Mouse (Mus musculus) heart, adult 2 months (tissue): ENCODE results near the gene Evi2a. TPM values are rescaled to one million over a fixed set of nuclear protein-coding genes. Genes with fewer than 3 reads are reported as not detected.

Source experiments
- DNase-seq, 2 experiments: peaks; one replicate each; pipeline ENCODE4 v3.0.0; 2021
- H3K27ac ChIP-seq: fragments of 200-600 bp; 2 replicates; pipeline ENCODE4 v1.8.1; 2022
- H3K27me3 ChIP-seq: fragments of 200-500 bp; 2 replicates; pipeline ENCODE4 v1.6.1; 2012; ENCODE audit warnings: mild to moderate bottlenecking, low read length, inconsistent platforms, mixed read lengths; ENCODE audit not compliant: control insufficient read depth, insufficient read depth
- H3K36me3 ChIP-seq: fragments of 200-500 bp; 2 replicates; pipeline ENCODE4 v1.6.1; 2012; ENCODE audit warnings: low read length, inconsistent platforms; ENCODE audit not compliant: control insufficient read depth, insufficient read depth
- H3K4me1 ChIP-seq: fragments of 200-500 bp; 2 replicates; pipeline ENCODE4 v1.6.1; 2011; ENCODE audit warnings: low read length; ENCODE audit not compliant: control insufficient read depth, insufficient read depth
- H3K4me3 ChIP-seq: fragments of 200-600 bp; 2 replicates; pipeline ENCODE4 v1.8.1; 2022
- H3K79me2 ChIP-seq: fragments of 200-500 bp; replicated peaks from 2 replicates; pipeline ENCODE4 v1.6.1; 2012; ENCODE audit warnings: mild to moderate bottlenecking, inconsistent platforms, low read length, moderate library complexity, mixed read lengths; ENCODE audit not compliant: control insufficient read depth, insufficient read depth
- H3K9ac ChIP-seq: fragments of 200-500 bp; 2 replicates; pipeline ENCODE4 v1.6.1; 2012; ENCODE audit warnings: low read depth, mild to moderate bottlenecking, control low read depth, inconsistent platforms, low read length, mixed read lengths
- CTCF ChIP-seq: fragments of 200-600 bp; IDR thresholded peaks from 2 replicates; pipeline ENCODE4 v1.8.1; 2022; ENCODE audit warnings: antibody characterized with exemption, mild to moderate bottlenecking, moderate library complexity
- EP300 ChIP-seq: fragments of 200-500 bp; IDR thresholded peaks from 2 replicates; pipeline ENCODE4 v1.6.1; 2011; ENCODE audit warnings: low read depth, low read length, control low read depth; ENCODE audit not compliant: insufficient read depth
- POLR2A ChIP-seq: fragments of 200-500 bp; IDR thresholded peaks from 2 replicates; pipeline ENCODE4 v1.6.1; 2011; ENCODE audit warnings: mild to moderate bottlenecking, low read depth, low read length, control low read depth; ENCODE audit not compliant: insufficient read depth
- WGBS: fragments of 180-500 bp; shearing (Covaris S2); methylation state at CpG from one replicate; pipeline ENCODE4 v1.1.7; 2018; 5-methylcytosine and 5-hydroxymethylcytosine counted together
- intact Hi-C: fragments of 180-260 bp; cut with DNase I; formaldehyde crosslinking; loops from one replicate; pipeline ENCODE4 v1.15.1; 2025
- polyA plus RNA-seq: library from polyadenylated mRNA; depleted of rRNA; stranded (reverse); fragments of >200 nt; gene quantifications from 2 replicates; pipeline ENCODE4 v1.2.3, GENCODE M21; 2012
- total RNA-seq, 2 experiments: library from RNA; stranded (reverse); gene quantifications; 2 replicates each; pipeline ENCODE4 v1.2.3; 2021

Gene Evi2a
- total and polyA plus RNA-seq, 3 experiments = 1.9 to 3.8 (median 2.0) TPM

GRCm38 (mm10) chr11:79515331-79515730 is 15.1 kb downstream of the Evi2a start:
- TF ChIP-seq CTCF (no peak), POLR2A (no peak), EP300 (no peak)
- no peaks in the 10 kb centered on the region for H3K79me2 ChIP-seq
- no peaks in the 10 kb centered on the region for H3K4me1 ChIP-seq
- no peak for DNase-seq
- no peak overlapping the region for H3K27ac ChIP-seq
- H3K27me3 ChIP-seq = no peaks in the 10 kb centered on the region
- H3K9ac ChIP-seq = no peak overlapping the region
- no peak overlapping the region for H3K4me3 ChIP-seq
- no peaks in the 10 kb centered on the region for H3K36me3 ChIP-seq
- WGBS = 75% methylated on average over 6 of the region's 6 CpGs
- intact Hi-C loops = no loop called here

GRCm38 (mm10) chr11:79511970-79512369 is 18.4 kb downstream of the Evi2a start:
- TF ChIP-seq EP300 (no peak), CTCF (no peak), POLR2A (no peak)
- DNase-seq = no peak
- H3K4me1 ChIP-seq = no peaks in the 10 kb centered on the region
- no peak overlapping the region for H3K27ac ChIP-seq
- H3K9ac ChIP-seq = no peak overlapping the region
- 92% methylated on average over 3 of the region's 3 CpGs for WGBS
- no peaks in the 10 kb centered on the region for H3K79me2 ChIP-seq
- no peaks in the 10 kb centered on the region for H3K27me3 ChIP-seq
- H3K36me3 ChIP-seq = no peaks in the 10 kb centered on the region
- intact Hi-C loops = no loop called here
- H3K4me3 ChIP-seq = no peak overlapping the region

GRCm38 (mm10) chr11:79504506-79504905 is 25.9 kb downstream of the Evi2a start:
- Histone ChIP-seq H3K79me2 (no peaks in the 10 kb centered on the region), H3K27me3 (no peaks in the 10 kb centered on the region), H3K4me3 (no peak overlapping the region), H3K36me3 (no peaks in the 10 kb centered on the region), H3K4me1 (no peaks in the 10 kb centered on the region), H3K27ac (no peak overlapping the region), H3K9ac (no peak overlapping the region)
- 92% methylated on average over 7 of the region's 7 CpGs for WGBS
- no peak for DNase-seq
- intact Hi-C loops = no loop called here
- TF ChIP-seq EP300 (no peak), POLR2A (no peak), CTCF (no peak)

- WGBS = 63% methylated on average over 8 of the region's 8 CpGs
These were observed 26.6 kb downstream of the Evi2a start, which contains the start of gene Omg for GRCm38 (mm10) chr11:79503845-79504244. Gene Omg, minus strand, starts transcription at chr11:79504084.

GRCm38 (mm10) chr11:79502917-79503316 is 27.5 kb downstream of the Evi2a start:
- no peaks in the 10 kb centered on the region for H3K4me1 ChIP-seq
- no peaks in the 10 kb centered on the region for H3K79me2 ChIP-seq
- no peak overlapping the region for H3K27ac ChIP-seq
- no peak overlapping the region for H3K9ac ChIP-seq
- no peak overlapping the region for H3K4me3 ChIP-seq
- no peak for DNase-seq
- no peaks in the 10 kb centered on the region for H3K36me3 ChIP-seq
- WGBS = 84% methylated on average over 2 of the region's 2 CpGs
- H3K27me3 ChIP-seq = no peaks in the 10 kb centered on the region
- TF ChIP-seq CTCF = no peak
- TF ChIP-seq EP300 = no peak
- TF ChIP-seq POLR2A = no peak
- intact Hi-C loops = no loop called here

More at GRCm38 (mm10) chr11:79503845-79504244, 26.6 kb downstream of the Evi2a start, which contains the start of gene Omg:
- DNase-seq = no peak
- H3K27ac ChIP-seq = no peak within 1 kb of the TSS
- intact Hi-C loops = no loop called here
- no peak within 1 kb of the TSS for H3K4me3 ChIP-seq
- no peak within 1 kb of the TSS for H3K9ac ChIP-seq
- H3K79me2 ChIP-seq = no peaks in the 10 kb centered on the region
- H3K4me1 ChIP-seq = no peaks in the 10 kb centered on the region
- no peaks in the 10 kb centered on the region for H3K36me3 ChIP-seq
- TF ChIP-seq EP300 (no peak), POLR2A (no peak), CTCF (no peak)
- no peaks in the 10 kb centered on the region for H3K27me3 ChIP-seq

GRCm38 (mm10) chr11:79494976-79495800 is 35.2 kb downstream of the Evi2a start:
- no peaks in the 10 kb centered on the region for H3K79me2 ChIP-seq
- peaks cover 2% of the 10 kb centered on the region for H3K4me1 ChIP-seq
- no peak for DNase-seq
- no peaks in the 10 kb centered on the region for H3K27me3 ChIP-seq
- intact Hi-C loops = no loop called here
- H3K9ac ChIP-seq = no peak overlapping the region
- 36% methylated on average over 10 of the region's 10 CpGs for WGBS
- H3K36me3 ChIP-seq = peaks cover 3% of the 10 kb centered on the region
- no peak for TF ChIP-seq EP300
- no peak for TF ChIP-seq POLR2A
- no peak for TF ChIP-seq CTCF
- H3K4me3 ChIP-seq = peak overlapping the region; percentile 15
- H3K27ac ChIP-seq = peak overlapping the region; percentile 29
